Mouse (Mus musculus) right cerebral cortex, adult 18-20 months (tissue): ENCODE data around the gene Rpl32.

ENCODE experiments used
- DNase-seq: peaks from one replicate; pipeline ENCODE4 v3.0.0; 2022; ENCODE audit warnings: mixed read lengths

Gene Rpl32

DNA sequence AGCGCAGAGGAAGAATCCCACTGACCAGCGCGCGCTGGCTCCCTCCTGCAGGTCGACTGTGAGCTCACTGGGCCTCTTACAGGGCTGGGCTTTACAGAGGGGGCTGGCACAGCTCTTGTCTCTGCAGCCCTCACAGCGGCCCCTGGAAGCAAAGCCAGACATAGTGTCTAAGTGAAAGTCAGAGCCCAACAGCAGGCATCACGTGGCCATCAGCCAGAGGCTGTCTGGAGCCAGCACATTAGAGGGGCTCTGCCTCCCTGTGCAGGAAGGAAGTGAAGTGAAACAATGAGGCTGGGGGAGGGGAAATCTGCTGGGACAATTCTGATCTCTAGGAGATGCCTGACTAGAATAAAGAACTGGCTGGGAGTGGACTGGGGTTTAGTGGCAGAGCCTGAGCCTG, 44.4 kb downstream of the Rpl32 start:
- peak; percentile 5 for DNase-seq

DNA sequence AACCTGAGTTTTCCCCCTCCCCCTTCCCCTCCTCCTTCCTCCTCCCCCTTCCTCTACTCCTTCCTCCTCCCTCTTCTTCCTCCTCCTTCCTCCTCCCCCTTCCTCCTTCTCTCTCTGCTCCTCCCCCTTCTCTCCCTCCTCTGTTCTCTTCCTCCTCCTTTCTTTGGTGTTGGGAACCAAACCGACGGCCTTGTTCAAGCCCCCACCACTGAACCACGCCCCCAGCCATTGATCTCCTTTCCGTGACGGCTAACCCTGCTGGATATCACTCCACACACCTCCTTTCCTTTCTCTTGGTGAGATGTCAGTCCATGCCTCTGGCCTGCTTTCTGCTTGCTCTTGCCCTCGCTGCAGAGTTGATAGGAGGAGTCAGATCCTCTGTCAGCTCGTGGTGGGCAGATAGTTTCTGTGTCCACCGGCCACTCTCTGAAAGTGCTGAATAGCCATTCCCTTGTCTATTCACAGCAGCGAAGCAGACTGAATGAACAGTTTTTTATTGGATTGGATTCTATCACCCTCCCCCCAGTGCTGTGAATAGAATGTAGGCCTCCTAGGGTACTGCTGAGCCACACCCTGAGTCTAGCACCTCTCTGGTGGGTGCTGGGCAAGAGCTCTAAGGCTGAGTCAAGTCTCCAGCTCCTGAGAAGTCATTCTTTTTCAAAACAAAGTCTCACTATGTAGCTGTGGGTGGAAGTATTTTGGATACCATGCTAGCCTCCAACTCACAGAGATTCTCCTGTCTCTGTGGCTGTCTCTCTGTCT, 46.4 kb downstream of the Rpl32 start, which contains the start of gene Tmem40:
Gene Tmem40 (minus strand): TSS at position 416 of the 762 bp plus-strand sequence.
- DNase-seq = peak; percentile 23

DNA sequence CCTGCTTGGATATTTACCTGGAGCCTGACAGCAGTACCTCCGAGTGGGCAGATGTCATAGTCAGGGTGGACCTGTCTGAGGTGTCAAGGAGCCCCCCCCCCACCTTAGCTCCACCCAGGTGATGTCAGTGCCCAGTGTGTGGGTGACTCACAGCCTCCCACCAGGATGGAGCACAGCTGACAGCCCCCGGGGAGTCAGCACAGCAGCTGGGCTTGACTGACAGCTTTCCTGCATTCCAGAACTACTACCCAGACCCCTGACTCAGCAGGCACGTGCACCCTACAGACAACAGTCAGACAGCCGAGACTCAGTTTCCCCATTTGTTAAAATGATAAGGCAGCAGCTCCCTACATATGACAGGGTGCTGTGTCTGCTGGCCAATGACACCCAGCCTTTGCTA, 47.6 kb downstream of the Rpl32 start:
- no peak for DNase-seq

DNA sequence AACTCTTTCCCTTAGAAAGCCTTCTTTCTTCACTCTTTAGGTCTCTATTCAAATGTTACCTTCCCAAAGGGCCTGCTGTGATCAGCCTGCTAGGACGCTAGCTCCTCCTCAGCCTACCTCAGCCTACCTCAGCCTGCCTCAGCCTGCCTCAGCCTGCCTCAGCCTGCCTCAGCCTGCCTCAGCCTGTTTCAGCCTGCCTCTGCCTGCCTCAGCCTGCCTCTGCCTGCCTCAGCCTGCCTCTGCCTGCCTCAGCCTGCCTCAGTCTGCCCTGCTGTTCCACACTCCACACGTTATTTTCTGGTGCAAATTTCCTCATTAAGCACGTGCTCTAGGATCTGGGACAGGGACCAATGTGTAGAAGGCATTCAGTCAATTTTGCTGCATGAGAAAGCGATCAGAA, 48.4 kb downstream of the Rpl32 start:
- DNase-seq = no peak

DNA sequence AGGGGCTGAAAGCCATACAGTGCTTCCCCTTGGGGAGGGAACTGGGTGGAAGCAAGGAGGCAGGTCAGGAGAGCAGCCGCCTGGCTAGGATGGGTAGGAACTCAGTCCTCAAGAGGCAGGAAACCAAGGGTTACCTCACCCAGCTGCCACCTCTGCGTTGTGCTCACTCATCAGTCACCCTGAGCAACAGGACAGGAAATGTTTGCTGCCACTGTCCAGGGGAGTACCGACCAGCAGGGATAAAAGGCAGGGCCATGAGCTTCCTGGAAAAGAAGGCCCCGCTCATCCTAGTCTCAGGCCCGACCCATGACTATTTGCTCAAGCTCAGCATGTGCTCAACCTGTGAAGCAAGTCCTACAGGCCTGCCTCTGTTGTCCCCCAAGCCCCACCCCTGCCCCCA, 49.1 kb downstream of the Rpl32 start:
- DNase-seq = no peak

DNA sequence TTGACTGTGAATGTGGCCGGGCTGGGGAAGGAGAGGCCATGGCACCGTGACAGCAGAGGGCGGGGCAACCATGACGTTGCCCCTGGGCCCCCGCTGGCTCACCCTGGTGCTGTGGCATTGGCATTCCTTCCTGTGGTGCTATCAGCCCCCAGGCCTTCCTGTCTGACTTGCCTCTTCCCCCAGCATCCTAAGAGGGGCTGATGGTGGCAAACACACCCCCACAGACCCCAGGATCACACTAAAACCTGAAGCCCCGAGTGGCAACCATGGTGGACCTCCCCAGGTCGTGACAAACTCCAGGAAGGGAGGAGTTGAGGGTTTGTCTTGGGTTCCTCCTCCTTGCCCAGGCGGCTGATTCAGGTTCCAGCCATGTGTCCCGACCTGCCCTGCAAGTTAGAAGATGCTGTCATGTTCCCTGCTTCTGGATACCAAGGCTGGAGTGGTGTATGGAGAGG, 49.5 kb downstream of the Rpl32 start:
- DNase-seq = no peak

DNA sequence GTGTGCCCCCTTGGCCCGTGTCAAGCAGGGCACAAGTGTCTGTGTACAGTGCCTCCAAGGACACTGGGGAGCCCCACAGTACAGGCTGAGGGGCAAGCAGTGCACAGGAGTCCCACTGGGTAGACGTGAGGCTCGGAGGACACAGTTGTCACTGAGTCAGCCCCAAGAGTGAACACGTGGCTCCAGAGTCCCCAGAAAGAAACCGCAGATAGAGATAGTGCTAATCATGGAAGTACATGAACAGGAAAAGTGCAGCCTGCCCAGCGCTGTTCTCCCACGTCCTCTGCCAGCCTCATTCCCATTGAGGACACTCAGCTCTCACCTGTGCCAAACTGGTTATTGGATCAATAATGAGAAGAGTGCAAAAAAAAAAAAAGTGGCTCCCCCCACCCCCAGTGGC, 53.0 kb downstream of the Rpl32 start:
- no peak for DNase-seq
